Mouse (Mus musculus) c-Kit-negative CD71-positive TER-119-positive erythroid progenitor cells, embryonic 14.5 days (primary cell): ENCODE results near the gene Rgs7bp.
A peak's percentile ranks its signal among the peaks of the same experiment; 100 is the strongest.

Source experiments
- DNase-seq: peaks from one replicate; pipeline ENCODE4 v3.0.0-alpha.2; 2013; ENCODE audit warnings: low read depth, low spot score

The Rgs7bp gene

DNA sequence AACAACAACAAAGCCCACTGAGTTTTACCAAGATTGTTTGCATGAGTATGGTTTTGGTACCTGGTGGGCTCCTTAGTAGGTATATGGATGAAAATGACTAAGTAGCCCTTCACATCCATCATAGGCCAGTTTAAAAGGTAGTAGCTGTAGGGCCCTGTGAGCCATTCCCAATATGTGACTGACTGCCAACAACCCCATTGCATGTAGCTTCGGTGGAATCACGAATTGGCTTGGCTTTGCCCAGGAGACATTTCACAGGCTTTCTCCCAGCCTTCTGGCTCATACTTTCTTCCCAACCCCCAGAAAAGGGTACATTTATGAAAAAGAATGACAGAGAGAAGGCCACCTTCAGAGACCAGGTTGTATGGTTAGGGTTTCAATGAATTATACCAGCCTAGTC lies 45.8 kb downstream of the Rgs7bp start:
- no peak for DNase-seq

DNA sequence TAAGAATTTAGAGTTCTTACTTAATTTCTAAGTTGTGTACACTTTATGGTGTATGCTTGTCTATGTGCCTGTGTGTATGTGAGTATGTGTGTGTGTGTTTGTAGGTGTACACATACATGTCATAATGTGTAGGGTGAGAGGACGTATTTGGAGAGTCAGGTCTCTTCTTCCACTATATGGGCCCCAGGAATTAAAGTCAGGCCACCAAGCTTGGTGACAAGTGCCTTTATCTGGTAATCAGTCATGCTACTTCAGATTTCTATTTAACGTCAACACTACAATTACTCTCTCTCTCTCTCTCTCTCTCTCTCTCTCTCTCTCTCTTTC lies 51.9 kb downstream of the Rgs7bp start:
- no peak for DNase-seq

DNA sequence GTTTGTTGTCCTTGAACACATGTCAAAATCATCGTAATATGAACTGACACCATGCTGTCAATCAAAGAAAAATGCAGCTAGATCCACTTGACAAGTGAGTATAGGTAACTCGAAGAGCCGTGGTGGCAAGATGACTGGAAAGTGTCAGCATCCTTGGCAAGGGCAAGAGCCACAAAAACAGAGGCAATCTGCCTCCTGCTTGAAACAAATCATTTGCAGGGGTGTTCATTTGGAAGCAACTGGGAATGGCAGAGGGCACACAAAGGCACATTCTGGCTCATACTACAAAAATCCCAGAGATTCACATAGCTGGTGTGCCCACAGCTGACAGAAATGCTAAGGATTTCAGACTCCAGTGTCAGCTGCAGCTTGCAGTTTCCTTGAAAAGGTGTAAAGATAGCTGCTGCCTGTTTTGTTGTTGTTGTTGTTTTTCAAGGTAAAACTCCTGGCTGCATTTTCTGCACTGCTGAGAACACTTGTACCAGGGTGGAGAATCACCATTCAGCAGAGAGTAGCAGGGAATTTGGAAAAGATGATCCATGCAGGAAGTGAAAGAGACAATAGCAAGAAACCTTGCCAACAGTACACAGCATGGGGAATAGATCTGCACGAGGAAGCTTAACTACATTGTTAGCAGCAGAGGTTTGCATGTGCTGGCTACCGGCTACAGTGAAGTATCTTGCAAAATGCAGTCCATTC lies 52.4 kb downstream of the Rgs7bp start:
- no peak for DNase-seq

DNA sequence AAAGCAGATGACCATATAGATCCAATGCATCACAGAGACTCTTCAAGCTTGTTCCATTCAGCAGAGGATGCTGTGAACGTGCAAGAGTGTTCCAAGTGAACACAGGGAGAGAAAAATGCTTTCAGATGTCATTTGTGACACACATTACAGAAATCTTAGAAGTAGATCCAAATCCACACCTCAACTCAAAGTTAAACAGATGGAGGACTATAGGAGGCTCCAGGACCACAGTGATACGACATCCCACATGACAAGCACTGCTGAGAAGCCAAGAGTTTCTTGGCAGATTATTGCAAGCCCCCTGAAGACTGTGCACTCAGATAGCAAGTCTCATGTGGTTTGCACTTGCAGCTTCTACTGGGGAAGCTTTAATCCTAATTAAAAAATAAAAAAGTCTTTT lies 53.0 kb downstream of the Rgs7bp start:
- no peak for DNase-seq

DNA sequence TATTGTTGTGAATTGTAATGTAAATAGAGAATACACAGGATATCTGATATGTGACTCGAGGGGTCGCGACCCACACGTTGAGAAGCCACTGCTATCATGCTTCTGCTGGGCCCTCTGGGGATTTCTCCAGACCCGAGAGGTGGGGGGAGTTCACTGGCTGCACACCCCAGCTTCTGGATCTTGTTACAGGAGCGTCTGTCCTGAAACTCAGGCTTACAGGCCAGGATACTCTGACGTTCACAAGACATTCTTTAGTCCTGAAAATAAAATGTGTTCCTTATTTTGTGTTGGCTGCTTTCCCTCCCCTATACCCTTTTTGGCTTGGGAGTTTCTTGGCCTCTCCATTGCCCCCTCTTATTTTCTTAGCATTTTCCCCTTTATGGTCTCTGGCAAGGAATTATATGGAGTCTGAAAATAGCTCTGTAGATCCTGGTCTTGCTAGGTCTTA lies 65.9 kb downstream of the Rgs7bp start:
- no peak for DNase-seq

DNA sequence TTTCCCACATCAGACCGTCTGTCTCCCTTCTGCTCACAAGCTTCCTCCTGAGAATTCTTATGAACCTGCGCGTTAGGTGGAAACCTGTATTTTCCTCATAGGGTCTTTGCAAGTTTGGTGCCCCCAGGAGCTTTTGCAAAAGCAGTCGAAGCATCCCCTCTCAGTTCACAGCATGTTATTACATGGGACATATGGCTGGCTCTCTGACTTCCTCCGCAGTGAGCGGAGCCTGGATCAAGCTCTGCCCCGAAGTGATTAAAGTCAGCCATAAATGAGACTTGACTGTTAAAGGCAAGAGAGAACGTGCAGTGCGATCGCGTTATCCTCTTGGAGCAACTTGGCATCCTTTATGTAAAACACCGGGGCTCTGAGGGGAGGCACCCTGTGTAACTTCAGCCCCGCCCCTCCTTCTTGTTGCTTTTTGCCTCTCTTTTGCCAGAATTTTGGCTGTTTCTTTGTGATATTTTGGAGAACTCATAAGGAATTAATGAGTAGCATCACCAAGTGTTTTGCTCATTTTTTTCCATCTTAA lies 66.7 kb downstream of the Rgs7bp start:
- DNase-seq = no peak

DNA sequence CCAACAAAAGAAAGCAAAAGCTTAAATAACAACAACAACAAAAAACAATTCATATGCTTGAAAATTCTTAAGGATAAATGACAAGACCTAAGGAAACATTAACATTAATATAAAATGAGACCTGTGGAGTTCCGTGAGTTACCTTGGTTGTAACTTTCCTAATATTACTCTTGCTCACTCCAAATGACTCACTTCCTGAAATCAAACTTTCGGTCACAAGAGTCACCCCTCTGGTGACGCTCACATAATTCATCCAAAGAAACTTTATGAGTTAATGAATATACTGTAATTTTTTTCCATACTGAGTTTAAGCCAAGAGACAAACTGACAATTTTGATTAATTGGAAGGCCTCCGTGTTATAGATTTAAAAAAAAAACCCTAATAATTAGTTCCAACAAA lies 69.0 kb downstream of the Rgs7bp start:
- DNase-seq = no peak

DNA sequence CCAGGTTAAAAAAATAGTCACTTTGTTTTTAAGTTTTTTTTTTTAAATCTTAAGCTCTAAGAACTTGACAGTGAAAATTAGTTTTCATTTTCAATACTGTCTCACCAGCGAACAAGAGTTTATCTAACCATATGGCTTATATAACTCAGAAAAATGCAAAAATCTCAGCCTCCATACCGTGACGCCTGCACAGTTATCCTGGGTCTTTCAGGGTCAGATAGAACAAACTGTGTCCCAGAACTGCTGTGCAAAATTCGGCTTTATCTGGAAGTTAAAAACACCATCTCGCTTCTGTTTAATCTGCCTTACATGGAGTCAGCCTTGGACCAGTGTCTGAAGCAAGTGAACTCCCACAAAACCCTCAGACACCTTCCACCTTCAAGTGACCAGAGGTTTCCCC lies 70.7 kb downstream of the Rgs7bp start:
- DNase-seq = no peak

DNA sequence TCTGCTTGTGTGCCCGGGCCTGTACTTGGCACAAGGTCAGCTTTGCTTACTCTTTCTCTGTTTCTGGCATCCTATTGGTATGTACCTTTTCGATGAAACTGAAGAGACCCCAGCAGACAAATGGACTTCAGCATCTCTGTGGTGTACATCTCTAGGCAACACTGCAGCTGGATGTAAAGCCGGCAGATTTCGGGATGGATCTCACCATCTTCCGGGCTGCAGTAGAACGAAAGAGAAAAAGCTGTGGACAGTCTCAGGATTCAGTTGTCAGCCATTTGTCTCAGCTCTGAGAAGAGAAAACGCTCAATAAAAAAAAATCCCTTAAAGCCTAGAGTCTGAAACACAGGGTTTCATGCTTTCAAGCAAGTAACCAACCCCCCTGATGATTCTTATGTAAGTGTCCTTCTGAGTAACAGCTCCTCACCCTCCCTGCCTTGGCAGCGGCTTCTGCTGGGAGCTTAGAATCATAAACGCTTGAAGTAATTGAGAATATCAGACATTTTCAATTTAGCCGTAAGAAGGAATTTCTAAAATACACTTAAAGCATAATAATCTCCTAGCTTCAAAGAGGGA lies 71.9 kb downstream of the Rgs7bp start:
- DNase-seq = no peak

DNA sequence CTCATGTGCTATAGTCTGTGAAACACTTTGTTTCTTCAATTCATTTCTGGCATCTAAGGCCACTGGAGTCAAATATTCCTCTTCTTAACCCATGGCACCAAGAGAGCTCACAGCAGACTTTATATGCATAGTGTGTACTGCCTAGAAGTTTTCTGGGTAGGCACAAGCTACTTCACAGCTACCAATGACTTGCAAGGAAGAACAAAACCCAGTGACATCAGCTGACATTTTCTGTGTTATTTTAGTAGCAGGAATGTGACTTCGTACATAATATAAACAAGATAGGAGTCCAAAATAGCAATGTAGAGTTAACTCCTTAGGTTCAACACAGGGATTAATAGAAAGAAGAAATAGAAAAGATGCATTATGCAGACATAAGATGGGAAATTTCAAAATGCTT lies 76.6 kb downstream of the Rgs7bp start:
- no peak for DNase-seq

DNA sequence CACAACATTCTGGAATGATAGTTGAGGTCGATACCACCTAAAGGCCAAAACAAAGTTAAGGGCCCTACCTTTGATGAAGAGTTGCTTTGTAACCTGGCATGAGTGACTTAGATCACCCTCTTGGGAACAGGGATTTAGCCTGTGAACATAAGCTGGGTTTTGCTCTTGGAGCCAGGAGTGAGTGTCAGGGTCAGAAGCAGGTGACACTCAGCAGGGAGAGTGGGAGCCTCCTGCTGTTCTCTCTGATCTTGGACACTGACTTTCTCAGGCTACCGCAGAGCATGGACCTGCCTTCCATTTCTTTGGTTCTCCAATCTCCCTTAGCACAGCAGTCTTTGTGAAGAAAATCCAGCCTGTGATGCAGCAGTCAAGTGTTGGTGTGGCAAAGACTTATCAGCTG lies 87.2 kb downstream of the Rgs7bp start:
- no peak for DNase-seq

DNA sequence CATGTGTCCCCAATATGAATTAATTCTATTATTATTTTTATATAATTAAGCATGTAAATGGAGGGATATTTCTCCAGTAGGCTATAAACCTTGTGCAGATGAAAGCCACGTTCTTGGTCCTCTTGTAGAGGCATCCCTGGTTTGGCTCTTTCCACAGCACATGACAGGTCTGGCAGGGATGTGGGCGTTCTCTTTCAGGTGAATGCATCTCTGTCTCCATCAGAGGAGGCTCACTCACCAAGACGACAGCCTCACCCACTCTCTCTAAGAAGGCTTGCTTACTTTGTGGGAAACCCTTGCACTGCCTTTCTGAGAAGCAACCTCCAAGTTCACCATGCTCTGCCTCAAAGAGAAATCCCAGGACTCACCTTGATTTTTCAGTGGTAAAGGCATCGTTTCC lies 91.0 kb downstream of the Rgs7bp start:
- no peak for DNase-seq

DNA sequence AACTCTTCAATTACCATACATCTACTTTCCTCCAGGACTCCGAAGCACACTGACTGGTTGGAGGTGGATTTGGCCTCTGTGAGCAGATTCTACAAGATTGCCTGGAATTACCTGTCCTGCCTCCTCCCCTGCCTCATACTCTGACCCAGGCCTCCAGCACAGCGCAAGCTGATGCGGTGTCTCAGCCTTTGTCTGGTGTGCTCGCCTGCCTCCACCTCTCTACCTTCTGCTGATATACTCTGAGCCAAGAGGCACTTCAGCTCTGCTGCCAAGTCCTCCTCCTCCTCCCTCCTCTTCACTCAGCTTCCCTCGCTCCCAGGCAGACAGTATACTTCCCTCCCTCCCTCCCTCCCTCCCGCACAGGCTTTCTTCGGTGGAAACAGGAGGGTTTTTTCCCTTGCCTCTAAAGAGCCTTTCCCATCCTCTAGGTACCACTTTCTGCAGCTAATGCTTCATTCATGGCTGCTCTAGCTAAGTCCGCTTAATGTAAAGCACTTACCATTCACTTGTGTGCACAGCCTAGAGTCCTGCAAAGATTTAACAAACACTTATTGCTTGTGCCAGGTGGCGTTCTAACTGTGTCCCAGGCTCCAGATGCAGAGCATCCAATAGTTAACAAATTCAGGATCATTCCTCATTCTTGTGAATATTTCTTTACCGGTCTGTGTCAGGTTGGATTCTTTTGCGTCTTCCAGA lies 91.9 kb downstream of the Rgs7bp start:
- no peak for DNase-seq

DNA sequence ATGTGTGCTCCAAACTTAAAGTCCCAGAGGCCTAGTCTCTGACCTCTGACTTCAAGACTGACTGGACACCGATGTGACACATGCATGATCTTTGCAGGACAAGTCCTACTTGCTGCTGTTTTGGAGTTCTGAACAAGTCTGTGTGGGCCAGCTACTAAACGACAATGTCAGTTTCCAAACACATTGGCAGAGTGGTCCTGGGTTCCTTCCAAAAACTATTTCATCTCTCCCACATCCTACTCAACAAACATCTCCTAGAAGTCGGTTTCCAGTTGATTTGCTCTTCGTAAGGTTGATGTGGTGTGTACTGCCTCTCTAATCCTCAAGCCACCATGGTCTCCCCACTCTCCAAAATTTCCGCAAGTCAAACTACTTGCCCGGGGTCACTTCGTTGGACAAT lies 92.6 kb downstream of the Rgs7bp start:
- no peak for DNase-seq

DNA sequence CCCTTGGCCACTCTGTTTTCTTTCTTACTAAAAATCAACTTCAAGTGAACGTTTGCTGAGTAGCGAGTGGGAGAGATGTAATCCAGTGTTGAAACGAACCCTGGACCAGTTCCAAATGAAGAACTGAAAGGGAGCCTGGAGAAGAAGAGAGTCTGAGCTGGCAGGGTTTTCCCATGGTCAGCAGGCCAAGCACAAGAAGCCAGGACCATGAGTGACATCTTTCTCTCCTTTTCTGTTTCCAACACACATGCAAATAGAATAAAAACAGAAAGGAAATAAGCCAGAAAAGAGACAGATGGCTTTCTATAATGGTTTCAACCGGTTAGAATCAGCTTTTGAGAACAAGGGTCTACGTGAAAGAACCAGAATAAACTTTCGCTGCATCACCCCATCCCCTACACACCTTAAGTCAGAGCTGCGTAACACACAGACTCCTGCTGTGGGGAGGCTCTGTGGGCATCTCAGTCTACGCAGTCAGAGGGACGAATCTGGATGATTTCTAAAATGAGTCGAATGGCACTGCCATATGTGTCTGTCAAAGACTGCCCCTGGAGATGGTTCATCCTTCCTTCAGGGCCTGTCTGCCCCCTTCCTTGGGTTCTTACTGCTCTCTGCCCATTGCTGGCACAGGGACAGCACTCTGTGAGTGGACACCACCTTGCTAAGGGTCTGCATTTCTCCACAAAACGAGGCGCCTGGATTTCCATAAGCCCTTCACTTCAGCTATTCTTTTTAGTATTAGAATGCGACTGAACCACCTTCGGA lies 93.6 kb downstream of the Rgs7bp start:
- no peak for DNase-seq

DNA sequence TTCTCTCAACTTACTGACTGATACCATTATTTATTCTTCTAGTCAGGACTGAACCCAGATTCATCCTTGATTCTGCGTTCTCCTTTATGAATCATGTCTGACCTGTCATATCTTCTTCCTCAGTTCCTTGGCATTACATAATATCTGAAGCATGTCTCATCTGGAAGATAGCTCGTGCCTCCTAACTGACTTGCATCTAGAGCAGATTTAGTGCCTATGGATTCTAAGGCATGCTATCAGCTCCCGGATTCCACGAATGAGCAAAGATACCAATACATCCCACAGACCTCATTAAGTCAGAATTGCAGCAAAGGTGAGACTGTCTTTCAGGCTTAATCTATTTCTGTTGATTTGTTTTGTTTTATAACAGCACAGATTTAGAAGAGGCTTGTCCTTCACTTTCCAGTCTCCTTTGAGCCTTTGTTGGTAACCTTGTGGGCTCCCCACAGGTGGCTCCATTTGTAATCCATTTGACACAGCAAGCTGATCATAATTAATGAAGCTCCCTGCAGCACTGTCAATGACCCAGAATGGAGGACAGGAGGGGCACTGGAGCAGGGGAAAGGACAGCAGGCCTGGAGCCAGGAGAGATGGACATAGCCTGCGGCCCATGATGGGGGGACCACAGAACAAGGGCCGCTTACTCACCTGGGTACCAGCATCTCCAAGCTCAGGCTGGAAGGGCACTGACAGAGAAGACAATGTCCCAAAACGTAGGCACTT lies 94.4 kb downstream of the Rgs7bp start:
- DNase-seq = no peak

DNA sequence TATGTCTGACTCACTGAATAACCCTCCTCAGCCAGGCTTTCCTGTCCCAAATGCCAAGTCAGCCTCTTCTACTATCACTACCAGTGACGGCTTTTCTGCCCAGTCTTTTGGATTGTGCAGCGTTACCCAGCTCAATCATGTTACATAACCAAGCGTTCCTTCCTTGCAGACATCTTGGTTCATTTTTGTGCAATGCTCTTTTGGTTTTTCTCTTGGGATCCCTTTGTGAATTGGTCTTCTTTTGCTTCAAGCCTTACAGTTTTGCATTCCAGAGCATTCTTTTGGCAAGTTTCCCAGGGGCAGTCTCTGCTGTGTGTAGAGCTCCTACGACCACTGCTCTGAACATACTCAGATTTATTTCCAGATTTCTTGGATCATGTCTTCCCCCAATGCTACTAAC lies 95.0 kb downstream of the Rgs7bp start:
- no peak for DNase-seq

DNA sequence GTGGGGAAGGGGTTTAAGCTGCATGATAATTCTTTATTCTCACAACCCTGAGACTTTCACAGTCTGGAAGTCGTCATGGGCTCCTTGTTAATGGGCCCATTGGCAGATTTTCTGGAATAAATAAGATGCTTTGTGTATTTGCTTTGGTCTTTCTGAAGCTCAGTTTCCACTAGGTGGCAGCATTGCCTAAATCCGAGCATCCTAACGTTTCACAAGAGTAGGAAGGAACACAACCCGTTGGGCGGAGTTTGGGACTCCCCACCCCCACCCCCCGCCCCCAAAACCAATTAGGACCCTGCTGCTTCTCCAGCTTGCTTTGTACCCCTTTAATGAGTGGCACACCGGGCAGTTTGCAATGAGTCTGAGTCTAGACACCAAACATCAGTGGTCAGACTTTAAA lies 106.8 kb downstream of the Rgs7bp start:
- DNase-seq = peak; percentile 4

DNA sequence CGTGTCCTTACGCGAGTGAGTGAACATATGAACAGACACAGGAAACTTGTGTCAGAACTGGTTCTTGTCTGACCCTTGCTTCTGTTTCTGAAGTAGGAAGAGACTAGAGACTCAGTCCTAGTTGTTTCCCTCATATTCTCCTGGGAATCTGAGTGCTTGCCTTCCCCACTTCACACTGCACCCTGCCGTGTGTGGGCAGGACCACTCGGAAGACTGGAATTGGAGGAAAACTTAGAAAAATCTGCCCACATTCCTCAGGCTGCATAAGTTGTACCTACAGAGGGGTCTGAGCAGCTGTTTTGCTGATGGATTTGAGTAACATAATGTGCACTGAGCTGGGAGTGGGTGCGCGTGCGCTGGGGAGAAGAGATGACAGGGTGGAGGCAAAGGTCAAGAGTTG lies 114.2 kb downstream of the Rgs7bp start:
- DNase-seq = no peak

DNA sequence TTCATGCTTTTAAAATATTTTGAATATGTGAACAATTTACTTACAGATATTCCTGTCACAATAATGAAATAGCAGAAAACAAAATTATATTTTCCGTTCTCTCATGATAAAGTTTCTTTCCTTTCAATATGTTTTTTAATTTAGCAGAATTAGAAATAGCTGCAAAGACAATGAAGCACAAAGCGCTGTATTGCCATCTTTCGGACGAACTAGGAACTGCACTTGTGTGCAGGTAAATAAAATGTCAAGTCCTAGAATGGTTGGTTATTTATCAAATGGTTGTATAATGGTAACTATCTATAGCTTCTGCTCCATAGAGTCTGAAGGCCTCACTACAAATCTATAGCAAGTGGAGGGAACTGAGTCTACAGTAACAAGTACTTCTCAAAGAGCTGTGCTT lies 114.9 kb downstream of the Rgs7bp start:
- peak; percentile 13 for DNase-seq

DNA sequence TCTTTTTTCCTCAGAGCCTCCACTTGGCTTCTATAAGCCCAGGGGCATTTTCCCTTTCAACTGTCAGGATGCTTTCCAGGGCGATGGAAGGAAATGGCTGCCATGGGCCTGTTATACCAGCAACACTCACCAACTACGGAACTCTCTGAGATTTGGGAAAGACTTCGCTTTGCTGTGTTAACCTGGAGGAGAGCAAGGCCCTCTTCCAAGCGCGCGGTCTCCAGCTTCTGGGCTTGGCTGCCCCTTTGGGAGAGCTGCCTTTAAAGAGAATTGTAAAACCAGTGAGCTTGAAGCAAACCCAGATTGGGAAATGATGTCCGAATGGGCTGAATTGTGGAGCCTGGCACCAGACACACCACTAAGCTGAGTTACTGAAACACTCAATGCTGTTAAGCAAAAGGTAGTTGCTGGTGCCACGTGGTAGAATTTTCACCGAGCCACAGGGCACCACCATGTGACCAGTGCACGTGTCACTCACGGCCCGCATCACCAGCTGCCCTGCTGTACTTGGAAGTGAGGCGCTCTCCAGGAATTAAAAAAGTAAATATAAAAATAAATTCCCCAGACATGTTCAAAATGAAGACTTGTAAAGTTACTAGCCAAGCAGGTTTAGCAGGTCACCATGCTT lies 115.7 kb downstream of the Rgs7bp start:
- DNase-seq = no peak
